Mouse (Mus musculus): ENCODE measurements around the gene Ebf3.
A peak's percentile ranks its signal among the peaks of the same experiment; 100 is the strongest.

Ebf3 gene

DNA sequence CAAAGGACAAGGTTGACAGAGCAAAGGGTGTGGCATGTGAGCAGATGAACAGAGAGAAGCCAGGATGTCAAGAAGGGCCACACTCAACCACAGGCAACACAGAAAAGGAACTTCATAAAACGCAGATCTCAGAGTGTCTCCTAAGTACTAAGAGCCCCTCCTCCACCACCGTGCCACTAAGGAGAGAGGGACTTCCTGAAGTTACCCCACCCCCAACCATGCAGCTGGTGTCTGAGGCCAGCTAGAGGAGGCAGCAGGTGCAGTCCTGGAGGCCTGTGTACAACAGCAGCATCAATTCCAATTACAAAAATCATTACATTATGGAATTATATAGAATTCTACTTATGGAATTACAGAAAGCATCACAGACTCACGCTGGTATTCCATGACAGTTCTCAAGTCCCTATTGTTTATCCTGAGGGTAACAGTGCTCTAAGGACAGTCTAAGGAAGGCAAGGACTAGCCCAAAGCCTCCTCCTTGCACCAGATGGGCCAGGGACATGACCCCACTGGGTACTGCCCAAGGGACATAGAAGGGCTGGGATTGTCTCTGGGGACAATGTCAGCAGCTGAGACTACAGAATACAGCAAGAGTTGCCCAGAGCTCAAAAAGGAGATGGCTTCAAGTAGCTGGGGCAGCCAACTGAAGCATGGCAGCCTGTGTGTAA lies 24.8 kb downstream of the Ebf3 start:
- DNase-seq (ENCODE audit: low spot score in 2 of 2), result no peak

DNA sequence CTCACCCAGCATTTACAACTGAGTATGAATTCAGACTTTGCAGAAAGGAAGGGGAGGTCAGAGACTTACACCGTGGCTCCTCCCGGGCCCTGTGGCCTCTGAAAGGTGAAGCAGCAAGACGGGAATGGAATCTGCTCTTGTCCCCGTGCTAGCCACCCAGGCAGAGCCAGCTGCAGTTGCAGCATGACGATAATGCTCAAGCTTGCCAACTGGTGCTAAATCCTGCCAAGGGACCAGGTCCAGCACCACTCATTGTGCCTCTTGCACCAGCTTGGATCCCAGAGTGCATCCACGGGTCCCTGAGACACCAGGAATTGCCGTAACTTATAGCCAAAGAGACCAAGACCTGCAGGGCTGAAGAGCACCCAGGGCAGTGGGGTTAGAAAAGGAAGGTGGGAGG lies 36.1 kb downstream of the Ebf3 start:
- peak in 1 of 2 experiments; percentile 10 for DNase-seq (ENCODE audit: low spot score in 2 of 2)

GRCm38 (mm10) chr7:137277713-137278112 lies 36.5 kb downstream of the Ebf3 start:
- DNase-seq (ENCODE audit: low spot score in 2 of 2), result no peak

DNA sequence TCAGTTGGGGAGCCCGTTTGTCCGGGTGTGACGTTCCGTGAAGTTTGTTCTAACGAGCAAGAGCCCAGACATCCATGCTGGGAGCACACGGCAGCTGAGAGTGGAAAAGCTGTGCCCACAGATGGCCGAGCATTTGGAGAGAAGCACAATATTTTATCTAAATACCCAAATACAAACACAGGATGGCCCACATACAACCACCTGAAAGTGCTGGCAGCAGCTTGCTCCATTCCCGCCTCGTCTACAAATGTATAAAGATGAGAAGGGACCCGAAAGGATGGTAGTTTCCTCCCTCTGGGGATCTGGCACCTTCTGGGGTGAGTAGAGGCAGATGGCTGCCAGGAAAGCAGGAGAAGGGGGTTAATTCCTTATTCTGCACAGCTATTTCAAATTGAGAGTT lies 42.0 kb downstream of the Ebf3 start:
- DNase-seq (ENCODE audit: low spot score in 2 of 2), result peak in 1 of 2 experiments; percentile 8

DNA sequence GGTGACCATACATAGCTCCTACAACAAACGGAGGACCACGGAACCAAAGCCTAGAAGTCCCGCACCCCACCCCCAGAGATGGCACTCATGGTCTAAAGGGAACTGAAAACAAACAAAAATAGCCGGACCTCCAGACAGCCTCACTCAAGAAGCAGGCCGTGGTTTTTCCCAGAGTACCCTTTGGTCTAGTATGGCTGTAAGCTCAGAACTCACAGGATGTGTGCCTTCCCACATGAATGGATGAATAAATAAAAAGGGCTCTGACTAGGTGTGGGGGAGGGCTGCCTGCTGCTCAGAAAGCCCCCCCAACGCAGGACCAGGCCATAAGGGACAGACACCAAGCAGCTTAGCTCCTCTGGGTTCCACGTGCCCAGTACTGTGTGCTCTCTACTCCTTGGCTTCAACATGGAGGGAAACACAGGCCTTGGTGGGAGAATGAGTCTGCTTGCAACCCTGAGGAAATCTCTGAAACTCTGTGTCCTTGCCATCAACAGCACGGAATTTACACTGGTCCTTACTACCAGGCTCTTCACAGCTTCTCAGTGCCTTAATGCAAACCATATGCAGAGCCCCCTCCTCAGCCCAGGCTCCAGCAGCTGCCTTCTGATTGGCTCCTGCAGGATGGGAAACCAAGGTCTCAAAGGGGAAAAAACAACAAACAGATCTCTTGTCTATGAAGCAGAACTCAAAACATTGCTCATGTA lies 45.6 kb downstream of the Ebf3 start:
- DNase-seq (ENCODE audit: low spot score in 2 of 2), result no peak

DNA sequence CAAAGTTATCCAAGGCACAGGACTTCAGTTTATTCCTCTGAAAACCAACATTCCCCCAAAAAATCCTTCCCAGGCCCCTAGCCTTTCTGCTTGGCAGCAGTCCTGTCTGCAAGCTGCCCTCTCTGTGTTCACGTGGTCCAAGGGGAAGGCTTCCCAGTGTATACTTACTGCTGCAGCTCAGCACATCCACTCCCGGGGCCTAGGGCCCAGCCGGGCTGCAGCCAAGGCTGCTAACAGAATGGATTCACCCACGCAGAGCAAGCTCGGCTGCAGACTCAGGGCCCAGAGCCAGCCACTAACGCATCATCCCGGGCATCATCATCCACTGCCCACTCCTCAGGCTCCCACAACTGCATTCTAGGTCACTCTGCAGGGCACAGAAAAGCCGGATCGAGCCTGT lies 46.8 kb downstream of the Ebf3 start:
- peak in 1 of 2 experiments; percentile 11 for DNase-seq (ENCODE audit: low spot score in 2 of 2)

GRCm38 (mm10) chr7:137266575-137266974 lies 47.7 kb downstream of the Ebf3 start:
- DNase-seq (ENCODE audit: low spot score in 2 of 2), result no peak

DNA sequence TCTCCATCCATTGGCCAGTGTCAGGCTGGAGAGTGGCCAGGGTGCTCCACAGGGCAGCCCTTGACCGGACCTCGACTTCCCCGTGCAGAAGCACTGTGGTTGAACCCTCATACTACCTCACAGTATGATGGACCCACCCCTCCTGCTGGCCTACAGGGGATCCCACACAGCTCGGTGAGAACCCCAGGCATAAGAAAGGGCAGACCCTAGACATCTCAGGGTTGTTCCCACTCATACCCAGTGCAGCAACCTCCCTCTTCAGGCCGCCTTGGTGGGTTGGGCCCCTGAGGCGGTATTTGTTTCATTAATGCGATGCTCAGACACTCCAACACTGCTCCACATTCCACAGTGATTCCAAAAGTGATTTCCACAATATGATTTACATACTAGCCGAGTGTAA lies 51.9 kb downstream of the Ebf3 start:
- DNase-seq (ENCODE audit: low spot score in 2 of 2), result no peak

- peak in 1 of 2 experiments; percentile 36 for DNase-seq (ENCODE audit: low spot score in 2 of 2)
These were observed 67.9 kb downstream of the Ebf3 start for GRCm38 (mm10) chr7:137246213-137246872.

GRCm38 (mm10) chr7:137244839-137245238 lies 69.4 kb downstream of the Ebf3 start:
- no peak for DNase-seq (ENCODE audit: low spot score in 2 of 2)

DNA sequence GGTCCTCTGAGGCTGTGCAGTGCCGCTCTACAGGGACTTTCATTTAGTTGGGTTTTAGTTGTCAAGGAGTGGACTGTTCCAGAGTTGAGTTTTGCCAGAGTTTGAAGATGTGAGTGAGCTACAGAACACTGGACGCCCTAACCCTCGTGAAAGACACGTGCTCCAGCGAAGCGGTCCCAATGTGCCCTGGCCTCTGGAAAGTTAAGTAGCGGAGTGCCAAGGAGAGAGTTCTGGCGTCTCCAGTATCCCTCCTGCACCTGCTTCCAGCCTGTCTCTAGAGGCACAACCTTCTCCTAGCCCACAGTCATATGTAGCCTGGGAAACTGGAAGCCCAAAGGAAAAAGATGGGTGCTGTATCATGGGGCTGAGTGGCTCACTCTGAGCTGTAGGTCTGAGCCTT lies 73.8 kb downstream of the Ebf3 start:
- DNase-seq (ENCODE audit: low spot score in 2 of 2), result no peak

DNA sequence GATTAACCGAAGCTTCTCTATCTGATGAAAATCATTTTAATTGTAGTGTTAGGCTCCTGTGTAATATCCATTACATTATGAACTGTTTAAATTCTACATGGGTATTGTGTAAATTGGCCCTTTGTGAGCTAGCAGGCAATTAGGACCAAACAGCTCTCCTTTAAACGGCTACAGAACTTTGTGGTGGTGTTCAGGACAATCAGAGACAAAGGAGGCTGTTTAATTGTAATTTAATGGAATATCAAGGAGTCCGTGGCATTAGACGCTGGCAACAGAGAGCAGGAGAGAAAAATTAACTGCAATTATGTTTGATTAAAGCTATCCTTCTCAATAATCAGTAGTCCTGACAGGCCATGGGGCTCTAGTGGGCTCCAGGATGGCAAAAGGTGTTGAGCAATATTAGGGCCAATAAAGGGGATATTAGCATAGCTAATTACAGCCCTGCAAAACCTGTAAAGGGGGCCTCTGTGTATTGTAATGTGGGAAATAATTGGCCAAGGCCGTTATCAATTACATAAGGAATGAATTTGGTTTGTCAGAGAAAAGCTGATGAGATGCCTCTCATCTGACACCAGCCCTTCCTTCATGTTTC lies 74.6 kb downstream of the Ebf3 start:
- DNase-seq (ENCODE audit: low spot score in 2 of 2), result no peak

DNA sequence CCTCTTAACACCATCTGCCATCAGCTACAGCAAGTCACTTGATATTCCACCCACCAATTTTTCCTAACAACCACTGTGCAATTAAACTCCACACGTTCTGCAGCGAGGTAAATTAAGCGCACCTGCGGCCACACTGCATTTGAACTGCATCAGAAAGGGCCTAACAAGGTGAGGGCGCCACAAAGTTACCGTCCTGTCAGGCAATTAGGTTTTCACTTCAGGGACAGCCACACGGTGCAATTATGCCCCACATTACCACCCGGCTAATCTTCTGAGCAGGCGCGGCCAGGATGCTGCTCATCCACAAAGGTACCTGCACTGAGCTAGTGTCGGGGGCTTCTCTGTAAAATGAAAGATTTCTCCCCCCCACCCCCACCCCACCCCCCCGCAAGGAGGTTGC lies 76.8 kb downstream of the Ebf3 start:
- no peak for DNase-seq (ENCODE audit: low spot score in 2 of 2)

DNA sequence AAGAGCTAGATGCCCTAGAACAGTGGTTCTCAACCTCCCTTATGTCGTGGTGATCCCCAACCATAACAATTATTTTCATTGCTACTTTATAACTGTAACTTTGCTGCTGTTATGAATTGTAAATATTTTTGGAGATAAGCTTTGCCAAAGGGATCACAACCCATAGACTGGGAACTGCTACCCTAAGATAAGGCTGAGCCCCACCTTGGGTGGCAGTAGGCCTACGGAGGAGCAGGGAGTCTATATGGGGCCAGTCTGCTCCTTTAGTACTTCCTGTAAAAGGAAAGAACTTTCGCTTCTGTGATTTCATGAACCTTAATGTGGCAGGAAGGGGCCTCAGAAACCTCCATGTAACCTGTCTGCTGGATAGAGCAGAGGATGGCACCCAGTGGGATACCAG lies 90.4 kb downstream of the Ebf3 start:
- no peak for DNase-seq (ENCODE audit: low spot score in 2 of 2)

GRCm38 (mm10) chr7:137222831-137223505 lies 91.3 kb downstream of the Ebf3 start:
- DNase-seq (ENCODE audit: low spot score in 2 of 2), result no peak

DNA sequence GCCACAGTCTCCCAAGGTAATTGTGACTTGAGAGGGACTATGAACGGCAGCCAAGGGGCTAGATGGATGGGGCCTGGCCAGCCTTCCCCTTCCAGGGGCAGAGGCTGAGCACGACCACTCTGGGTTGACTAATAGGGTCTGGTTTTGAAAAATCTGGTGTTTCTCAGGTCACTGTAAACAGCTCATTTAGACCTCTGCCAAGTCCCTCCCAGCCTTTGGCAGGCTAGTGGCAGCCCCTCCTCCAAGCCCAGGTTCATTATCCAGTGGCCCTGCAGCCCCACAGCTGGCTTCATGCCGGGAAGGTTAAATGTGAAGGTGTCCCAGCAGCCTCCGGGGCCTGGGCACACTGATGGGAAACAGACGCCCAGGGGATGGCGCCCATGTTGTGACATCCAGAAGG lies 92.6 kb downstream of the Ebf3 start:
- DNase-seq (ENCODE audit: low spot score in 2 of 2), result no peak

DNA sequence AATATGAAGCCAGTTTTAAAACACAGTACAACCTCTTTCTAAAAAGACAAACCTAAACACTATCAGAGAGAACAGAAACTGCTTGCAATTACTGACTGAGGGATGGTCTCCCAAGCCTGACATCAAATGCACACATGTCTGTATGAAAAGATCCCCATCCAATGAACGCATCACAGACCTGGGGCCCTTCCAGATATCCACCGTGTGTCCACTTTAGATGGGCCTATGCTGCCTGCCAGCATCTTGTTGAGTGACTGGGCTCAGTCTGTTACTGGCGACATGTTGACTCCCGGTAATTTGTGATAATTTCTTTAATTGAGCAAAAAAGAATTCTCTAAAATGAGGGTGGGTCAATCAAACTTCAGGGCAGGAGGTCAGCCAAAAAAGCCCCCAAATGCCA lies 93.8 kb downstream of the Ebf3 start:
- DNase-seq (ENCODE audit: low spot score in 2 of 2), result no peak

DNA sequence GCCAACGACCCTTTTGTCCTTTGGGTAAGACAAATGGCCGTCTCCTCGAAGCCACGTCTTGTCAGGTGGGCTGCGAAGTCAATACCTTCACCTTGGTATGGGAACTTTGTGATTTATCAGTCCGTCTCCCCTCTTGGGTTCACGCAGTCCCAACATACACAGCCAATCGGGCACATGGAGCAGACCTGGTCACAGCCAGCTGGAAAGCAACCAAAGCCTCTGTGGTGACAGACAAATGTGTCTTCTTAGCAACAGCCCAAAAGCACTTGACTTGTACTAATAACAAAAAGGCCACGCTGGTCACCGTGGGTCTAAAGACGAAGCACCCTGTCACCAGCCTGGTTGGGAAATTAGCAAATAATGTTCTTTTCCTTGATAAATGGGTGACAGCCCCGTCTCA lies 95.5 kb downstream of the Ebf3 start:
- no peak for DNase-seq (ENCODE audit: low spot score in 2 of 2)

DNA sequence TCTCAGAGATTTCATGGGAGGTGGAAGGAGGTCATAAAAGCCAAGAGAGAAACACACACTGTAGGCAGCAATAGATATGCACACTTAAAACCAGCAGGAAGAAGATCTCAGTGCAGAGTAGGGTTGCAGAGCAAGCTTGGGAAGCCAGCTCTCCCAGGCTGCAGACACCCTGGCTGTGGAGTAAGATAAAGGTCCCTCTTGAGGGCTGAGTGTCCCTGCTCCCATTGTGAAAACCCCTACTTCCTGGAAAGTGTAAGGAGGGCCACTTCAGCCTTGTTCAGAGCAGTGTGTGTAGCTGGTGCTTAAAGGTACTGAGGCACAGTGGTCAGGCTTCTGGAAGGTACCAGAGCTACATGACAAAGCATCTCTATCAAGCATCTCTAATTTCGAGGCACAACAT lies 100.8 kb downstream of the Ebf3 start:
- DNase-seq (ENCODE audit: low spot score in 2 of 2), result no peak

DNA sequence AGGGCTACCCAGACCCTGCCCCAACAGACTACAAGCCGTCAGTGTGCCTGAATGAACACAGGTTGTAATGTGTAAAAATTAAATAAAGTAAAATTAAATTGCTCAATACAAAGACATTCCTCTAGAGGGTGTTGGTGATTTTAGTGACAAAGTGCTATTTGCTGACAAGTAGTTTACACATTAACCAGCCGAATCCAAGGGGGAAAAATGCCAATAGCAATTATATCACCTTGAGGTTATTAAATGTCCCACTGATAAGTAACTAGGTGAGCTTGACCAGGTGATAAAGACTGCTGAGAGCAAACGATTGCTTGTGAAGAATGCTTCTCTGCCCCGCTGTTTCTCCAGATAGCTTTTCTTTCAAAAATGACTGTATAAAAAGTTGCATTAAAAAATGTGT lies 102.9 kb downstream of the Ebf3 start:
- DNase-seq (ENCODE audit: low spot score in 2 of 2), result no peak

DNA sequence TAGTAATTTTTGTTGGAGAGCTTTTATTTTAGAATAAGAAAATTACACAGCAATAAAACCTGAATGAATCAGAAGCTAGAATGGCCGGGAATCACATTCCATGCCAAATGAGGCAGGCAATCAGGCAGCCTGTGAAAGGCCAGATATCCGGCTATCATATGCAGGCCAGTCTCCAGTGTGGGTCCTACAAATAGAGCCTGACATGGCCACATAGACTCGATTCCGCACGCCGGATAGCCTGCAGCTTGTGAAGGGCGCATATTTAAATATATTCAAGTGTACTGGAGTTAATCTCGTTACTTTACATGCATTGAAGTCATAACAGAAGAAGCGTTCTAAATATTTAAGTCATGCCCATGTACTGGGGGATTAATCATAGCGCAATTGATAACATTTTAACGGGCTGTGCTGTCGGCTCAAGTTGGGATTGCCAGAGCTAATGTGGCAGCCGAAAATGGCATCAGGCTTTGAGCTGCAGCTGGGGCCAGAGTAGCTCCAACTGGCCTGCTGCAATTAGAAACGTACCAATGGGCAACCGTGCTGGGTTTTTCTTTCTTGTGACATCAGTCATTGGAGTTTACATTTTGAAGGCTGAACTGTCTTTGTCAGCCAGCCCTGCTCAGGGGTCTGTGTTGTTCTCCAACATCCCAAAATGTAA lies 104.4 kb downstream of the Ebf3 start:
- no peak for DNase-seq (ENCODE audit: low spot score in 2 of 2)

GRCm38 (mm10) chr7:137208556-137208955 lies 105.7 kb downstream of the Ebf3 start:
- no peak for DNase-seq (ENCODE audit: low spot score in 2 of 2)

Measured in frontal cortex, postnatal 10 days (tissue).